Mouse (Mus musculus): ENCODE results near the gene Kcnk13. TPM values are rescaled to one million over a fixed set of nuclear protein-coding genes. Genes with fewer than 3 reads are reported as not detected.
A peak's percentile ranks its signal among the peaks of the same experiment; 100 is the strongest.

Gene Kcnk13
- total and polyA plus RNA-seq, 2 experiments from 2014 or later, result 0.34 to 2.6 TPM

DNA sequence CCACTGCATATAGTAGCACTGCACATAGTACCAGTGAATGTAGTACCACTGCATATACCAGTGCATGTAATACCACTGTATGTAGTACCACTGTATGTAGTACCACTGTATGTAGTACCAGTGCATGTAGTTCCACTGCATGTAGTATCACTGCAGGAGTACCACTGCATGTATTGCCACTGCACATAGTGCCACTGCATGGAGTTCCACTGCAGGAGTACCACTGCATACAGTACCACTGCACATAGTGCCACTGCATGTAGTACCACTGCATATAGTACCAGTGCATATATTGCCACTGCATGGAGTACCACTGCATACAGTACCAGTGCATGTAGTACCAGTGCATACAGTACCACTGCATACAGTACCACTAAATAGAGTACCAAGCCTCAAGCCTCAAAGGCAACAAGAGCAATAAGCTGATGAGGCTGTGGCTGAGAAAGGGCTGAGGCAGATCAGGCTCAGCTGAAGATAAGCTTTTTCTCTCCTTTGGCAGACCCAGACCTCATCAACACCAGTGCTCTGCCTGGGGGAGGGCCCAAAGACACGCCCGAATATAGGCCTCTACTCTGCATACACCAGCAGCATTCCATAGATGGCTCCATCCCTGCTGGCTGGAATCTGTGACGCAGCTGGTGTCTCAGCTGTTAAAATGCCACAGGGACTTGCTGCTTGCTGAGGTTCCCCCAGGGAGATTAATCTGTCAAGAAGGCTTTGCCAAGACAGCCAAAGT, 135.8 kb downstream of the Kcnk13 start:
- H3K4me1 ChIP-seq (ENCODE audit: control insufficient read depth, insufficient read depth), result no peaks in the 10 kb centered on the region
- ATAC-seq (ENCODE audit: insufficient read depth, low read depth) (peak; percentile 49; the same call in 1 of the 2 replicates), DNase-seq (ENCODE audit: low spot score) (no peak)
- no peak overlapping the region for H3K4me2 ChIP-seq (ENCODE audit: low read depth, low read length)
- H3K27me3 ChIP-seq (ENCODE audit: control insufficient read depth, insufficient read depth, low read length), result no peaks in the 10 kb centered on the region
- WGBS, result 39% methylated on average over 3 of the region's 3 CpGs
- no peaks in the 10 kb centered on the region for H3K36me3 ChIP-seq (replicated peaks; ENCODE audit: control insufficient read depth, insufficient read depth, low read length)
- no peak overlapping the region for H3K4me3 ChIP-seq (ENCODE audit: low read depth, low read length)
- H3K9me3 ChIP-seq (replicated peaks; ENCODE audit: control insufficient read depth, low read length), result no peaks in the 10 kb centered on the region
- H3K27ac ChIP-seq (ENCODE audit: low read depth), result no peak overlapping the region
- no peak overlapping the region for H3K9ac ChIP-seq (replicated peaks; ENCODE audit: low read depth, low read length)
- TF ChIP-seq CTCF (IDR thresholded peaks at IDR 0.05; ENCODE audit: low read depth) (no peak), EP300 (IDR thresholded peaks at IDR 0.05; ENCODE audit: low read depth) (no peak)

DNA sequence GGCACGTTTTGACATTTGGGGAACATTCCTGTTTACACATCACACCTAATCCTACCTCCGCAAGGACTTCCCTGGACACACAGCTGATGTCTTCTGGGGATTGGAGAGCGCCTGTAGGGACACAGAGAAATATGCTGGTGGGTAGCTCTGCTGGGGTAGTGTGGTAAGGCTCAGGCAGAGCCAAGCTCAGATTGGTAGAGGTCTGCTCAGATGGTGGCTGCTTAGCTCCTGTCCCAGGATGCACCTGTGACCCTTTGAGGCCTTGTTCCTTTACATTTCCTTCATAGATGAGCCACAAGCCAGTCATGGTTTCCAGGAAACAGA, 136.4 kb downstream of the Kcnk13 start:
- Histone ChIP-seq H3K4me2 (ENCODE audit: low read depth, low read length) (no peak overlapping the region), H3K4me1 (ENCODE audit: control insufficient read depth, insufficient read depth) (no peaks in the 10 kb centered on the region), H3K9me3 (replicated peaks; ENCODE audit: control insufficient read depth, low read length) (no peaks in the 10 kb centered on the region), H3K36me3 (replicated peaks; ENCODE audit: control insufficient read depth, insufficient read depth, low read length) (no peaks in the 10 kb centered on the region), H3K27me3 (ENCODE audit: control insufficient read depth, insufficient read depth, low read length) (no peaks in the 10 kb centered on the region), H3K9ac (replicated peaks; ENCODE audit: low read depth, low read length) (no peak overlapping the region), H3K4me3 (ENCODE audit: low read depth, low read length) (no peak overlapping the region), H3K27ac (ENCODE audit: low read depth) (no peak overlapping the region)
- DNase-seq (ENCODE audit: low spot score) (no peak), ATAC-seq (ENCODE audit: insufficient read depth, low read depth) (no peak)
- WGBS, result 54% methylated on average over 3 of the region's 3 CpGs
- TF ChIP-seq CTCF (IDR thresholded peaks at IDR 0.05; ENCODE audit: low read depth) (no peak), EP300 (IDR thresholded peaks at IDR 0.05; ENCODE audit: low read depth) (no peak)

DNA sequence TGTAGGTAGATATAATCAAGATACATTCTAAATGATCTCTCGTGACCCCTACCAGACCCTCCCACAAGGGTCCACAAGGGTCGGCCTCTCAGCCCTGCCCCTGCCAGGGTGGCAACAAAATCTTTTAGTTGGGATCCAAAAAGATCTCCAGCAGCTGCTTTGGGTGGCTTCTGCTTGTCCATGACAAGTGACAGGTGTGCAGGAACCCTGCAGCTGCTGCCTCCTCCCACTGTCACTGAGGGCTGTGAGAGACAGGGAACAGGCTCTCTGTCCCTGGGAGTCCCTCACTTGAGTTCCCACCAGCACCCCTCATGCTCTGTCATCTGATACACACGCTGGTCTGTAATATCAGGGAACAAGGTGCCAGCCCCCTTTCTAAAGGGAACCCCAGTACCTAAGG, 137.4 kb downstream of the Kcnk13 start:
- Histone ChIP-seq H3K9me3 (replicated peaks; ENCODE audit: control insufficient read depth, low read length) (no peaks in the 10 kb centered on the region), H3K27me3 (ENCODE audit: control insufficient read depth, insufficient read depth, low read length) (no peaks in the 10 kb centered on the region), H3K36me3 (replicated peaks; ENCODE audit: control insufficient read depth, insufficient read depth, low read length) (no peaks in the 10 kb centered on the region), H3K4me2 (ENCODE audit: low read depth, low read length) (no peak overlapping the region), H3K4me3 (ENCODE audit: low read depth, low read length) (no peak overlapping the region), H3K4me1 (ENCODE audit: control insufficient read depth, insufficient read depth) (no peaks in the 10 kb centered on the region), H3K27ac (ENCODE audit: low read depth) (no peak overlapping the region), H3K9ac (replicated peaks; ENCODE audit: low read depth, low read length) (no peak overlapping the region)
- ATAC-seq (ENCODE audit: insufficient read depth, low read depth), result no peak
- DNase-seq (ENCODE audit: low spot score), result no peak
- no peak for TF ChIP-seq EP300 (IDR thresholded peaks at IDR 0.05; ENCODE audit: low read depth)
- no peak for TF ChIP-seq CTCF (IDR thresholded peaks at IDR 0.05; ENCODE audit: low read depth)
- 54% methylated on average over 3 of the region's 3 CpGs for WGBS

DNA sequence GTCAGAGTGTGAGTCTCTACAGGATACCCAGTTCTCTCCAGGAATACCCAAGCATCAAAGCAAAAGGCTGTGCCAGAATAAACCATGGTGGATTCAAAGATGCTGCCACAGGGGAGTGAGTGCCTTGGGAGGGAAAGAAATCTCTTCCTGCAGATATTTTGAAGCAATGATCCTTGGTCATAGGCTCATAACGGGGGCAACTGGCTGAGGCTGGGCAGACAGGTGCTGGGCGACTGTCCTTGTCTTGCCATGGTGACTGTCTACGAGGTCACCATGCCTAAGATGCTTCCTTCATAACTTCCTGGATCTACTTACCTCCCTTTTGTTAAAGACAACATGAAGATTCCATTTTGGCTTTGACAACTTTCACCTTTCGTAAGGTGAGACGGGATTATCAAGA, 140.2 kb downstream of the Kcnk13 start:
- 0 out of 2 replicates have a peak, but pooled peaks cover 2% of the 10 kb centered on the region for H3K27me3 ChIP-seq (ENCODE audit: control insufficient read depth, insufficient read depth, low read length)
- H3K36me3 ChIP-seq (replicated peaks; ENCODE audit: control insufficient read depth, insufficient read depth, low read length), result no peaks in the 10 kb centered on the region
- 77% methylated on average over 5 of the region's 5 CpGs for WGBS
- no peak for ATAC-seq (ENCODE audit: insufficient read depth, low read depth)
- no peaks in the 10 kb centered on the region for H3K4me1 ChIP-seq (ENCODE audit: control insufficient read depth, insufficient read depth)
- TF ChIP-seq CTCF (IDR thresholded peaks at IDR 0.05; ENCODE audit: low read depth) (no peak), EP300 (IDR thresholded peaks at IDR 0.05; ENCODE audit: low read depth) (no peak)
- H3K9me3 ChIP-seq (replicated peaks; ENCODE audit: control insufficient read depth, low read length), result no peaks in the 10 kb centered on the region
- no peak overlapping the region for H3K9ac ChIP-seq (replicated peaks; ENCODE audit: low read depth, low read length)
- no peak overlapping the region for H3K4me3 ChIP-seq (ENCODE audit: low read depth, low read length)
- no peak for DNase-seq (ENCODE audit: low spot score)
- no peak overlapping the region for H3K27ac ChIP-seq (ENCODE audit: low read depth)
- no peak overlapping the region for H3K4me2 ChIP-seq (ENCODE audit: low read depth, low read length)

DNA sequence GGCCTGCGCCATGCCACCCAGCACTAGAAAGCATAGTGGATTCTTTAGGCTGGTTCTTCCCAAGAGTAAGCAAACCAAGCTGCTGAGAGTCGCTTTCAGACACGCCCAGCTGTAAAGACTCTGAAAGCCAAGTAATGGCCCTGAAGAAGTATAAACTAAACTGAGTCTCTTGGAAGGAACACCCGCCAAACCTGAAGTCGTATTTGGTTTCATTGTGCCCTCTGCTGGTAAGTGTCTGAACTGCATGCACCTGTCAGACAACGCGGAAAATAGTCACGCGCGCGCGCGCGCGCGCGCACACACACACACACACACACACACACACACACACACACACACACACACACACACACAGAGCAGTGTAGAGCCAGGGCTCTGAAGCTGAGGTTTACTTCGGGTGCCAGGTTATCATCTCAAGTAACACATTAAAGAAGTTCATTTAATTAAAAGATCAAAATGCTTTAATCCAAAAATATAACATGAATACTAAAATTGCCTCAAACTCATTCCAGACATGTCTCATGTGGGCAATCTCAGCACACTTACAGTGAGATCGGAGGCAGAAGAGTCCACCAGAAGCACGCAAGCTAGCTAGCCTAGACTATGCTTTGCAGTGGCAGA, 142.1 kb downstream of the Kcnk13 start:
- no peak overlapping the region for H3K4me2 ChIP-seq (ENCODE audit: low read depth, low read length)
- DNase-seq (ENCODE audit: low spot score) (peak; percentile 73), ATAC-seq (ENCODE audit: insufficient read depth, low read depth) (no peak)
- WGBS, result 12% methylated on average over 20 of the region's 20 CpGs
- no peaks in the 10 kb centered on the region for H3K36me3 ChIP-seq (replicated peaks; ENCODE audit: control insufficient read depth, insufficient read depth, low read length)
- no peak overlapping the region for H3K9ac ChIP-seq (replicated peaks; ENCODE audit: low read depth, low read length)
- H3K27ac ChIP-seq (ENCODE audit: low read depth), result no peak overlapping the region
- no peaks in the 10 kb centered on the region for H3K9me3 ChIP-seq (replicated peaks; ENCODE audit: control insufficient read depth, low read length)
- H3K4me1 ChIP-seq (ENCODE audit: control insufficient read depth, insufficient read depth), result peaks cover 8% of the 10 kb centered on the region
- TF ChIP-seq EP300 (IDR thresholded peaks at IDR 0.05; ENCODE audit: low read depth) (no peak), CTCF (IDR thresholded peaks at IDR 0.05; ENCODE audit: low read depth) (peak; percentile 83)
- 0 out of 2 replicates have a peak, but pooled peaks cover 2% of the 10 kb centered on the region for H3K27me3 ChIP-seq (ENCODE audit: control insufficient read depth, insufficient read depth, low read length)
- no peak overlapping the region for H3K4me3 ChIP-seq (ENCODE audit: low read depth, low read length)
